Mouse (Mus musculus) liver, embryonic 12.5 days (tissue): ENCODE data around the gene Zcchc2. TPM values are rescaled to one million over a fixed set of nuclear protein-coding genes. Genes with fewer than 3 reads are reported as not detected.

Experiments
- ATAC-seq: fragments of 200-750 bp; cut with Nextera tagmentation; 2 replicates; pipeline ENCODE4 v1.8.0; 2017; ENCODE audit warnings: moderate number of reproducible peaks, mild to moderate bottlenecking, moderate library complexity
- H3K27ac ChIP-seq: fragments of 300-500 bp; sonication (generic); 2 replicates; pipeline ENCODE4 v1.5.1; 2016; ENCODE audit warnings: mild to moderate bottlenecking
- H3K27me3 ChIP-seq: fragments of 300-500 bp; sonication (generic); replicated peaks from 2 replicates; pipeline ENCODE4 v1.6.1; 2016; ENCODE audit warnings: mild to moderate bottlenecking, moderate library complexity
- H3K36me3 ChIP-seq: fragments of 300-500 bp; sonication (generic); 2 replicates; pipeline ENCODE4 v1.6.1; 2016; ENCODE audit warnings: mild to moderate bottlenecking, moderate library complexity
- H3K4me1 ChIP-seq: fragments of 300-500 bp; sonication (generic); 2 replicates; pipeline ENCODE4 v1.6.1; 2016
- H3K4me2 ChIP-seq: fragments of 300-500 bp; sonication (generic); 2 replicates; pipeline ENCODE4 v1.6.1; 2016; ENCODE audit warnings: mild to moderate bottlenecking, moderate library complexity
- H3K4me3 ChIP-seq: fragments of 300-500 bp; sonication (generic); 2 replicates; pipeline ENCODE4 v1.5.1; 2016; ENCODE audit warnings: mild to moderate bottlenecking, moderate library complexity
- H3K9ac ChIP-seq: fragments of 300-500 bp; sonication (generic); 2 replicates; pipeline ENCODE4 v1.6.1; 2016; ENCODE audit warnings: mild to moderate bottlenecking, moderate library complexity
- H3K9me3 ChIP-seq: fragments of 300-500 bp; sonication (generic); replicated peaks from 2 replicates; pipeline ENCODE4 v1.6.1; 2016; ENCODE audit warnings: mild to moderate bottlenecking, moderate library complexity
- whole genome bisulfite sequencing: fragments of 180-500 bp; shearing (Covaris S2); methylation state at CpG from one replicate; pipeline ENCODE4 v1.1.7; 2016; ENCODE audit not compliant: insufficient replicate concordance; 5-methylcytosine and 5-hydroxymethylcytosine counted together
- polyA plus RNA-seq: library from polyadenylated mRNA; unstranded; fragments of >200 nt; fragmentation: Nextera tagmentation; extraction: Ambion mirVana; gene quantifications from 2 replicates; pipeline ENCODE4 v1.2.1, GENCODE M21; 2016

Zcchc2 gene
- polyA plus RNA-seq, 1 experiment from 2014 or later: 1.9 TPM

- H3K36me3 ChIP-seq: 0 out of 2 replicates have a peak, but pooled peaks cover 3% of the 10 kb centered on the region
- no peak overlapping the region for H3K27ac ChIP-seq
- ATAC-seq: no peak
Observed at GRCm38 (mm10) chr1:106042221-106042620, 52.0 kb downstream of the Zcchc2 start.

GRCm38 (mm10) chr1:106043053-106043820, 53.0 kb downstream of the Zcchc2 start:
- H3K4me2 ChIP-seq: no peak overlapping the region
- no peak for ATAC-seq

More at GRCm38 (mm10) chr1:106042221-106042620, 52.0 kb downstream of the Zcchc2 start:
- Histone ChIP-seq H3K9ac (no peak overlapping the region), H3K4me1 (no peaks in the 10 kb centered on the region), H3K4me2 (no peak overlapping the region), H3K27me3 (no peaks in the 10 kb centered on the region), H3K9me3 (no peaks in the 10 kb centered on the region), H3K4me3 (no peak overlapping the region)
- WGBS: 77% methylated on average over 9 of the region's 9 CpGs

GRCm38 (mm10) chr1:106049036-106049435, 58.8 kb downstream of the Zcchc2 start:
- Histone ChIP-seq H3K9me3 (no peaks in the 10 kb centered on the region), H3K4me2 (no peak overlapping the region), H3K27me3 (no peaks in the 10 kb centered on the region), H3K9ac (no peak overlapping the region), H3K4me3 (no peak overlapping the region), H3K36me3 (no peaks in the 10 kb centered on the region), H3K4me1 (no peaks in the 10 kb centered on the region), H3K27ac (no peak overlapping the region)
- WGBS: 92% methylated on average over 6 of the region's 6 CpGs
- no peak for ATAC-seq

More at GRCm38 (mm10) chr1:106043053-106043820, 53.0 kb downstream of the Zcchc2 start:
- Histone ChIP-seq H3K9ac (no peak overlapping the region), H3K4me1 (no peaks in the 10 kb centered on the region), H3K9me3 (no peaks in the 10 kb centered on the region), H3K36me3 (no peaks in the 10 kb centered on the region), H3K27ac (no peak overlapping the region), H3K4me3 (no peak overlapping the region), H3K27me3 (no peaks in the 10 kb centered on the region)
- 69% methylated on average over 4 of the region's 4 CpGs for WGBS

- H3K27ac ChIP-seq: no peak overlapping the region
- H3K27me3 ChIP-seq: no peaks in the 10 kb centered on the region
- no peak overlapping the region for H3K4me3 ChIP-seq
- H3K4me1 ChIP-seq: no peaks in the 10 kb centered on the region
- ATAC-seq: no peak
- no peaks in the 10 kb centered on the region for H3K9me3 ChIP-seq
- H3K36me3 ChIP-seq: no peaks in the 10 kb centered on the region
- no peak overlapping the region for H3K9ac ChIP-seq
- WGBS: 67% methylated on average over 6 of the region's 6 CpGs
- no peak overlapping the region for H3K4me2 ChIP-seq
Observed at GRCm38 (mm10) chr1:106054978-106055377, 64.8 kb downstream of the Zcchc2 start.

- H3K36me3 ChIP-seq: no peaks in the 10 kb centered on the region
- H3K27ac ChIP-seq: no peak overlapping the region
- no peaks in the 10 kb centered on the region for H3K9me3 ChIP-seq
- WGBS: 51% methylated on average over 5 of the region's 5 CpGs
- H3K9ac ChIP-seq: no peak overlapping the region
- no peak for ATAC-seq
- no peak overlapping the region for H3K4me3 ChIP-seq
- H3K27me3 ChIP-seq: no peaks in the 10 kb centered on the region
- H3K4me1 ChIP-seq: no peaks in the 10 kb centered on the region
- no peak overlapping the region for H3K4me2 ChIP-seq
Observed at GRCm38 (mm10) chr1:106058355-106058754, 68.1 kb downstream of the Zcchc2 start.

- H3K9me3 ChIP-seq: no peaks in the 10 kb centered on the region
- 48% methylated on average over 4 of the region's 4 CpGs for WGBS
- no peak overlapping the region for H3K9ac ChIP-seq
- H3K27me3 ChIP-seq: no peaks in the 10 kb centered on the region
- no peaks in the 10 kb centered on the region for H3K4me1 ChIP-seq
- H3K27ac ChIP-seq: no peak overlapping the region
- no peak overlapping the region for H3K4me2 ChIP-seq
- H3K4me3 ChIP-seq: no peak overlapping the region
- ATAC-seq: no peak
- H3K36me3 ChIP-seq: no peaks in the 10 kb centered on the region
Observed at GRCm38 (mm10) chr1:106059516-106060277, 69.5 kb downstream of the Zcchc2 start.

GRCm38 (mm10) chr1:106061185-106061910, 71.1 kb downstream of the Zcchc2 start:
- H3K9ac ChIP-seq: no peak overlapping the region
- no peak for ATAC-seq
- H3K4me1 ChIP-seq: no peaks in the 10 kb centered on the region
- no peaks in the 10 kb centered on the region for H3K36me3 ChIP-seq
- H3K4me3 ChIP-seq: no peak overlapping the region
- H3K27ac ChIP-seq: no peak overlapping the region
- H3K27me3 ChIP-seq: no peaks in the 10 kb centered on the region
- 60% methylated on average over 4 of the region's 4 CpGs for WGBS
- H3K4me2 ChIP-seq: no peak overlapping the region
- H3K9me3 ChIP-seq: no peaks in the 10 kb centered on the region

GRCm38 (mm10) chr1:106062891-106063590, 72.8 kb downstream of the Zcchc2 start:
- Histone ChIP-seq H3K9ac (no peak overlapping the region), H3K27me3 (no peaks in the 10 kb centered on the region), H3K27ac (no peak overlapping the region), H3K4me3 (no peak overlapping the region), H3K9me3 (no peaks in the 10 kb centered on the region), H3K36me3 (no peaks in the 10 kb centered on the region), H3K4me2 (no peak overlapping the region), H3K4me1 (no peaks in the 10 kb centered on the region)
- ATAC-seq: no peak
- 77% methylated on average over 9 of the region's 9 CpGs for WGBS

GRCm38 (mm10) chr1:106063591-106064170, 73.5 kb downstream of the Zcchc2 start:
- Histone ChIP-seq H3K36me3 (no peaks in the 10 kb centered on the region), H3K9me3 (no peaks in the 10 kb centered on the region), H3K9ac (no peak overlapping the region), H3K27me3 (no peaks in the 10 kb centered on the region), H3K27ac (no peak overlapping the region), H3K4me2 (no peak overlapping the region), H3K4me3 (no peak overlapping the region), H3K4me1 (no peaks in the 10 kb centered on the region)
- WGBS: 55% methylated on average over 4 of the region's 4 CpGs
- no peak for ATAC-seq

- H3K9ac ChIP-seq: no peak overlapping the region
- no peaks in the 10 kb centered on the region for H3K9me3 ChIP-seq
- no peak overlapping the region for H3K27ac ChIP-seq
- H3K36me3 ChIP-seq: no peaks in the 10 kb centered on the region
- no peak overlapping the region for H3K4me2 ChIP-seq
- no peak overlapping the region for H3K4me3 ChIP-seq
- no peaks in the 10 kb centered on the region for H3K27me3 ChIP-seq
- ATAC-seq: no peak
- H3K4me1 ChIP-seq: no peaks in the 10 kb centered on the region
- 45% methylated on average over 3 of the region's 3 CpGs for WGBS
Observed at GRCm38 (mm10) chr1:106064291-106064690, 74.1 kb downstream of the Zcchc2 start.

GRCm38 (mm10) chr1:106064711-106065110, 74.5 kb downstream of the Zcchc2 start:
- Histone ChIP-seq H3K4me1 (no peaks in the 10 kb centered on the region), H3K9me3 (no peaks in the 10 kb centered on the region), H3K27ac (no peak overlapping the region), H3K4me3 (no peak overlapping the region), H3K9ac (no peak overlapping the region), H3K4me2 (no peak overlapping the region), H3K36me3 (no peaks in the 10 kb centered on the region), H3K27me3 (no peaks in the 10 kb centered on the region)
- 82% methylated on average over 2 of the region's 2 CpGs for WGBS
- ATAC-seq: no peak
